Mouse (Mus musculus) forebrain, embryonic 10.5 days (tissue): Measurements from ENCODE around the gene Igf1r. TPM values are rescaled to one million over a fixed set of nuclear protein-coding genes. Genes with fewer than 3 reads are reported as not detected.

Experiments
- DNase-seq: peaks from one replicate; pipeline ENCODE4 v3.0.0-alpha.2; 2017; ENCODE audit warnings: low spot score; ENCODE audit errors: extremely low spot score
- H3K27ac ChIP-seq: fragments of 300-500 bp; sonication (generic); 2 replicates; pipeline ENCODE4 v1.5.1; 2016; ENCODE audit warnings: mild to moderate bottlenecking
- H3K27me3 ChIP-seq: fragments of 300-500 bp; sonication (generic); 2 replicates; pipeline ENCODE4 v1.6.1; 2016; ENCODE audit warnings: mild to moderate bottlenecking; ENCODE audit not compliant: poor library complexity, severe bottlenecking
- H3K36me3 ChIP-seq: fragments of 300-500 bp; sonication (generic); replicated peaks from 2 replicates; pipeline ENCODE4 v1.6.1; 2016; ENCODE audit warnings: mild to moderate bottlenecking, moderate library complexity
- H3K4me1 ChIP-seq: fragments of 300-500 bp; sonication (generic); 2 replicates; pipeline ENCODE4 v1.6.1; 2016
- H3K4me3 ChIP-seq: fragments of 300-500 bp; sonication (generic); 2 replicates; pipeline ENCODE4 v1.5.1; 2016; ENCODE audit warnings: mild to moderate bottlenecking, moderate library complexity
- H3K9me3 ChIP-seq: fragments of 300-500 bp; sonication (generic); 2 replicates; pipeline ENCODE4 v1.6.1; 2016; ENCODE audit warnings: mild to moderate bottlenecking, moderate library complexity
- WGBS: fragments of 180-500 bp; shearing (Covaris S2); methylation state at CpG from one replicate; pipeline ENCODE4 v1.1.7; 2016; 5-methylcytosine and 5-hydroxymethylcytosine counted together
- polyA plus RNA-seq: library from polyadenylated mRNA; unstranded; fragments of >200 nt; fragmentation: Nextera tagmentation; extraction: Ambion mirVana; gene quantifications from 2 replicates; pipeline ENCODE4 v1.2.1, GENCODE M21; 2016

Igf1r gene
- 18.8 and 20.8 TPM in 2 replicates for polyA plus RNA-seq

GRCm38 (mm10) chr7:67952777-67953700, at the start of gene Igf1r:
Gene Igf1r, plus strand, starts transcription at chr7:67952827.
- Histone ChIP-seq H3K9me3 (no peaks in the 10 kb centered on the region), H3K27me3 (peaks cover 12% of the 10 kb centered on the region), H3K36me3 (no peaks in the 10 kb centered on the region), H3K4me3 (peak within 1 kb of the TSS; percentile 97), H3K27ac (peak within 1 kb of the TSS; percentile 100), H3K4me1 (peaks cover 66% of the 10 kb centered on the region)
- under 1% methylated on average over 61 of the region's 62 CpGs for WGBS
- DNase-seq, result peak; percentile 67

- Histone ChIP-seq H3K36me3 (no peaks in the 10 kb centered on the region), H3K4me1 (peaks cover 11% of the 10 kb centered on the region), H3K27me3 (no peaks in the 10 kb centered on the region), H3K9me3 (no peaks in the 10 kb centered on the region), H3K4me3 (no peak overlapping the region), H3K27ac (no peak overlapping the region)
- 95% methylated on average over 2 of the region's 2 CpGs for WGBS
- DNase-seq, result no peak
Measured at GRCm38 (mm10) chr7:67906358-67906757, 46.3 kb upstream of the Igf1r start.

GRCm38 (mm10) chr7:67907786-67908400, 44.7 kb upstream of the Igf1r start:
- Histone ChIP-seq H3K4me1 (peaks cover 19% of the 10 kb centered on the region), H3K4me3 (no peak overlapping the region), H3K36me3 (no peaks in the 10 kb centered on the region), H3K27me3 (no peaks in the 10 kb centered on the region), H3K9me3 (no peaks in the 10 kb centered on the region), H3K27ac (no peak overlapping the region)
- no peak for DNase-seq
- 88% methylated on average over 9 of the region's 9 CpGs for WGBS

GRCm38 (mm10) chr7:67910528-67910927, 42.1 kb upstream of the Igf1r start:
- H3K27ac ChIP-seq, result peak overlapping the region; percentile 81
- WGBS, result 50% methylated on average over 10 of the region's 10 CpGs
- no peaks in the 10 kb centered on the region for H3K36me3 ChIP-seq
- H3K9me3 ChIP-seq, result no peaks in the 10 kb centered on the region
- H3K4me1 ChIP-seq, result peaks cover 19% of the 10 kb centered on the region
- no peak for DNase-seq
- peak overlapping the region; percentile 18; the same call in 1 of the 2 replicates for H3K4me3 ChIP-seq
- H3K27me3 ChIP-seq, result no peaks in the 10 kb centered on the region

- H3K27ac ChIP-seq, result peak overlapping the region; percentile 81
- peaks cover 22% of the 10 kb centered on the region for H3K4me1 ChIP-seq
- H3K27me3 ChIP-seq, result no peaks in the 10 kb centered on the region
- peak; percentile 46 for DNase-seq
- H3K4me3 ChIP-seq, result peak overlapping the region; percentile 18; the same call in 1 of the 2 replicates
- H3K36me3 ChIP-seq, result no peaks in the 10 kb centered on the region
- WGBS, result 42% methylated on average over 3 of the region's 3 CpGs
- H3K9me3 ChIP-seq, result no peaks in the 10 kb centered on the region
Measured at GRCm38 (mm10) chr7:67910947-67911346, 41.7 kb upstream of the Igf1r start.

GRCm38 (mm10) chr7:67911841-67912240, 40.8 kb upstream of the Igf1r start:
- no peaks in the 10 kb centered on the region for H3K9me3 ChIP-seq
- peaks cover 25% of the 10 kb centered on the region for H3K4me1 ChIP-seq
- no peaks in the 10 kb centered on the region for H3K36me3 ChIP-seq
- WGBS, result 67% methylated on average over 6 of the region's 6 CpGs
- no peak for DNase-seq
- H3K4me3 ChIP-seq, result no peak overlapping the region
- peak overlapping the region; percentile 81; the same call in 1 of the 2 replicates for H3K27ac ChIP-seq
- no peaks in the 10 kb centered on the region for H3K27me3 ChIP-seq

GRCm38 (mm10) chr7:67916960-67917359, 35.7 kb upstream of the Igf1r start:
- Histone ChIP-seq H3K27ac (no peak overlapping the region), H3K36me3 (no peaks in the 10 kb centered on the region), H3K4me3 (no peak overlapping the region), H3K27me3 (no peaks in the 10 kb centered on the region), H3K9me3 (no peaks in the 10 kb centered on the region), H3K4me1 (peaks cover 7% of the 10 kb centered on the region)
- 87% methylated on average over 8 of the region's 8 CpGs for WGBS
- DNase-seq, result no peak

- no peak for DNase-seq
- Histone ChIP-seq H3K9me3 (no peaks in the 10 kb centered on the region), H3K27ac (no peak overlapping the region), H3K36me3 (no peaks in the 10 kb centered on the region), H3K27me3 (no peaks in the 10 kb centered on the region), H3K4me1 (peaks cover 6% of the 10 kb centered on the region; the same call in 1 of the 2 replicates), H3K4me3 (no peak overlapping the region)
- WGBS, result 96% methylated on average over 2 of the region's 2 CpGs
Measured at GRCm38 (mm10) chr7:67917753-67918152, 34.9 kb upstream of the Igf1r start.

GRCm38 (mm10) chr7:67919467-67919866, 33.2 kb upstream of the Igf1r start:
- H3K4me3 ChIP-seq, result no peak overlapping the region
- no peaks in the 10 kb centered on the region for H3K36me3 ChIP-seq
- no peaks in the 10 kb centered on the region for H3K9me3 ChIP-seq
- DNase-seq, result no peak
- H3K27ac ChIP-seq, result no peak overlapping the region
- WGBS, result 75% methylated on average over 3 of the region's 3 CpGs
- H3K4me1 ChIP-seq, result peaks cover 6% of the 10 kb centered on the region; the same call in 1 of the 2 replicates
- no peaks in the 10 kb centered on the region for H3K27me3 ChIP-seq

- Histone ChIP-seq H3K4me3 (no peak overlapping the region), H3K9me3 (no peaks in the 10 kb centered on the region), H3K27ac (no peak overlapping the region), H3K4me1 (no peaks in the 10 kb centered on the region), H3K27me3 (no peaks in the 10 kb centered on the region), H3K36me3 (no peaks in the 10 kb centered on the region)
- WGBS, result 77% methylated on average over 2 of the region's 2 CpGs
- no peak for DNase-seq
Measured at GRCm38 (mm10) chr7:67924215-67924614, 28.4 kb upstream of the Igf1r start.

- WGBS, result 77% methylated on average over 3 of the region's 3 CpGs
- Histone ChIP-seq H3K9me3 (no peaks in the 10 kb centered on the region), H3K27me3 (no peaks in the 10 kb centered on the region), H3K36me3 (no peaks in the 10 kb centered on the region), H3K27ac (no peak overlapping the region), H3K4me3 (no peak overlapping the region), H3K4me1 (no peaks in the 10 kb centered on the region)
- DNase-seq, result no peak
Measured at GRCm38 (mm10) chr7:67930132-67930531, 22.5 kb upstream of the Igf1r start.

- no peaks in the 10 kb centered on the region for H3K36me3 ChIP-seq
- H3K4me1 ChIP-seq, result no peaks in the 10 kb centered on the region; the same call in 1 of the 2 replicates
- H3K9me3 ChIP-seq, result no peaks in the 10 kb centered on the region
- no peak for DNase-seq
- 85% methylated on average over 7 of the region's 7 CpGs for WGBS
- H3K27me3 ChIP-seq, result no peaks in the 10 kb centered on the region
- H3K27ac ChIP-seq, result no peak overlapping the region
- H3K4me3 ChIP-seq, result no peak overlapping the region
Measured at GRCm38 (mm10) chr7:67936801-67937200, 15.8 kb upstream of the Igf1r start.

- WGBS, result 91% methylated on average over 9 of the region's 9 CpGs
- Histone ChIP-seq H3K4me3 (no peak overlapping the region), H3K4me1 (0 out of 2 replicates have a peak, but pooled peaks cover 3% of the 10 kb centered on the region), H3K27me3 (peaks cover 15% of the 10 kb centered on the region), H3K36me3 (no peaks in the 10 kb centered on the region), H3K9me3 (no peaks in the 10 kb centered on the region), H3K27ac (no peak overlapping the region)
- DNase-seq, result no peak
Measured at GRCm38 (mm10) chr7:67943805-67944204, 8.8 kb upstream of the Igf1r start.
